Mouse (Mus musculus) stomach, postnatal 0 days (tissue): Measurements from ENCODE around the gene Babam2. TPM values are rescaled to one million over a fixed set of nuclear protein-coding genes. Genes with fewer than 3 reads are reported as not detected.

Experiments
- ATAC-seq: fragments of 200-750 bp; cut with Nextera tagmentation; 2 replicates; pipeline ENCODE4 v1.8.0; 2017; ENCODE audit not compliant: low FRiP score, low TSS enrichment
- DNase-seq: peaks from one replicate; pipeline ENCODE4 v3.0.0-alpha.2; 2016; ENCODE audit warnings: low spot score
- H3K27ac ChIP-seq: fragments of 300-500 bp; sonication (generic); replicated peaks from 2 replicates; pipeline ENCODE4 v1.5.1; 2014; ENCODE audit warnings: mild to moderate bottlenecking, control low read depth
- H3K27me3 ChIP-seq: fragments of 300-500 bp; sonication (generic); 2 replicates; pipeline ENCODE4 v1.6.1; 2014; ENCODE audit warnings: low read length; ENCODE audit not compliant: control insufficient read depth, insufficient read depth
- H3K36me3 ChIP-seq: fragments of 300-500 bp; sonication (generic); 2 replicates; pipeline ENCODE4 v1.6.1; 2014; ENCODE audit warnings: low read length, mixed read lengths; ENCODE audit not compliant: control insufficient read depth, insufficient read depth
- H3K4me1 ChIP-seq: fragments of 300-500 bp; sonication (generic); replicated peaks from 2 replicates; pipeline ENCODE4 v1.6.1; 2014; ENCODE audit warnings: antibody characterized with exemption; ENCODE audit not compliant: control insufficient read depth, insufficient read depth
- H3K4me2 ChIP-seq: fragments of 300-500 bp; sonication (generic); replicated peaks from 2 replicates; pipeline ENCODE4 v1.6.1; 2014; ENCODE audit warnings: low read depth, mild to moderate bottlenecking, control low read depth, moderate library complexity
- H3K4me3 ChIP-seq: fragments of 300-500 bp; sonication (generic); 2 replicates; pipeline ENCODE4 v1.5.1; 2014; ENCODE audit warnings: low read depth, low read length, control low read depth
- H3K9ac ChIP-seq: fragments of 300-500 bp; sonication (generic); 2 replicates; pipeline ENCODE4 v1.6.1; 2014; ENCODE audit warnings: mild to moderate bottlenecking, low read length, control low read depth, mixed read lengths
- H3K9me3 ChIP-seq: fragments of 300-500 bp; sonication (generic); 2 replicates; pipeline ENCODE4 v1.6.1; 2016; ENCODE audit warnings: low read length; ENCODE audit not compliant: control insufficient read depth
- CTCF ChIP-seq: IDR thresholded peaks from 2 replicates; pipeline ENCODE4 v1.5.1; 2016; ENCODE audit warnings: antibody characterized with exemption, low read depth, mild to moderate bottlenecking, moderate library complexity
- EP300 ChIP-seq: optimal IDR thresholded peaks from 2 replicates; pipeline ENCODE3; 2016; ENCODE audit warnings: antibody characterized with exemption
- WGBS: fragments of 180-500 bp; shearing (Covaris S2); extraction: QIAGEN DNeasy Blood & Tissue Kit; methylation state at CpG from one replicate; pipeline ENCODE4 v1.1.7; 2014; 5-methylcytosine and 5-hydroxymethylcytosine counted together
- polyA plus RNA-seq: library from polyadenylated mRNA; unstranded; fragments of >200 nt; fragmentation: Nextera tagmentation; extraction: Ambion mirVana; gene quantifications from 2 replicates; pipeline ENCODE4 v1.2.1, GENCODE M21; 2015

The Babam2 gene
- polyA plus RNA-seq, 1 experiment from 2014 or later: 44.9 TPM

GRCm38 (mm10) chr5:32106473-32107140 is 409.1 kb downstream of the Babam2 start:
- 74% methylated on average over 5 of the region's 5 CpGs for WGBS
- Histone ChIP-seq H3K4me3 (no peak overlapping the region), H3K27ac (peak overlapping the region; percentile 18; the same call in 1 of the 2 replicates), H3K9me3 (no peaks in the 10 kb centered on the region), H3K4me2 (no peak overlapping the region), H3K4me1 (no peaks in the 10 kb centered on the region), H3K9ac (no peak overlapping the region; the same call in 1 of the 2 replicates), H3K27me3 (no peaks in the 10 kb centered on the region), H3K36me3 (no peaks in the 10 kb centered on the region)
- ATAC-seq: no peak; the same call in 1 of the 2 replicates
- no peak for DNase-seq
- no peak for TF ChIP-seq EP300
- no peak for TF ChIP-seq CTCF

DNA sequence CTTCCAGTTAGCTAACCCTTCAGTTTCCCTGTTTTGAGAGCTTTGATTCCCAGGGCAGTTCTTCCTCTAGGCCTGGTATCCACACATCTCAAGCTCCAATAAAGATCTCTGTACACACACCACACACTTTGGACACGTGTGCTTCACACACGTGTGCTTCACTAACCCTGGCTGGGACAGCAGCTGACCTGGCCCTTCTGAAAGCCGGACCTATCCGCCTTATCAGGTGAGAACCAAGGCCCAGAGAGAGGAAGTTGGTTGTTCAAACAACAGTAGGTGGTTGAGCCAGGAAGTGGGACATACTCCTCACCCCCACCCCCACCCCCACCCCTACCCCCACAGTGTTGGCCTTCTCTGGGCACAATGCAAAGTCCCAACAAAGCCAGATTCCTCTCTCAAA is 413.2 kb downstream of the Babam2 start:
- no peaks in the 10 kb centered on the region for H3K36me3 ChIP-seq
- no peak for DNase-seq
- 57% methylated on average over 4 of the region's 4 CpGs for WGBS
- no peaks in the 10 kb centered on the region for H3K4me1 ChIP-seq
- TF ChIP-seq CTCF: no peak
- no peak for TF ChIP-seq EP300
- ATAC-seq: peak; percentile 59
- H3K27ac ChIP-seq: no peak overlapping the region
- H3K9ac ChIP-seq: no peak overlapping the region
- H3K27me3 ChIP-seq: no peaks in the 10 kb centered on the region
- H3K4me2 ChIP-seq: no peak overlapping the region
- H3K9me3 ChIP-seq: no peaks in the 10 kb centered on the region
- no peak overlapping the region for H3K4me3 ChIP-seq

DNA sequence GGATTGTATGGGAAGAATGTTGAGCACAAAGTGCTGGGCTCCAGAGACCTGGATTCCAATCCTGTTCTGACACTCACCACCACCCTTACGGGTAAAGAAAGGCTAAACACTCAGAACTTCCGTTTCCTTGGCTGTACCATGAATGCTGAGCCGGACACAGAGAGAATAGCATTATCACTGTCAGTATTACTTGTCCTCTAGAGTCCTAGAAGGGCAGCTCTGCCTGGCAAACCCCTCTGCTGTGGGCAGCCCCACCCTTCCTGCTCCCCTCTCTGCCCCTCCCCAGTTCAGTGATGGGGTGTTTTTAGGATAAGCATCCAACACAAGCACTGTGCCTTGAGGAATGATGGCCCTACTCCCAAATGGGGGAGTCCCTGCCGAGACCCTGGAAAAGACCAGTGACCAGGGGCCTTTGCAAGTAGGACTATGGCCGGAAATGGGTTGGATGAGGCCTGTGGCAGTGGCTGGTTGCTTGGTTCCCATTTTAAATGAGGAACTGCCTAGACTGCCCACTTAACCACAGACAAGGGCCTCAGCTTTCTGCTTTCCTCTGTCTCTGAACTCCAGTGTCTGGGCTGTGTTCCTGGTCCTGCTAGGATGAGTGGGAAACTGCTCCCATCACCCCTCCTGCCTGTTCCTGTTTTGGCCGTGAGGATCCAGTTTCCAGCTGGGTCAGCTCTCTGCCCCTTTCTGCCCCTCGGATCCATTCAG is 414.9 kb downstream of the Babam2 start:
- 81% methylated on average over 7 of the region's 7 CpGs for WGBS
- H3K9ac ChIP-seq: no peak overlapping the region
- no peaks in the 10 kb centered on the region for H3K4me1 ChIP-seq
- H3K36me3 ChIP-seq: no peaks in the 10 kb centered on the region
- no peaks in the 10 kb centered on the region for H3K27me3 ChIP-seq
- ATAC-seq (0 out of 2 replicates have a peak, but pooled peaks have one; percentile 34), DNase-seq (no peak)
- H3K4me2 ChIP-seq: no peak overlapping the region
- H3K4me3 ChIP-seq: no peak overlapping the region
- no peaks in the 10 kb centered on the region for H3K9me3 ChIP-seq
- no peak overlapping the region for H3K27ac ChIP-seq
- TF ChIP-seq CTCF (no peak), EP300 (no peak)

DNA sequence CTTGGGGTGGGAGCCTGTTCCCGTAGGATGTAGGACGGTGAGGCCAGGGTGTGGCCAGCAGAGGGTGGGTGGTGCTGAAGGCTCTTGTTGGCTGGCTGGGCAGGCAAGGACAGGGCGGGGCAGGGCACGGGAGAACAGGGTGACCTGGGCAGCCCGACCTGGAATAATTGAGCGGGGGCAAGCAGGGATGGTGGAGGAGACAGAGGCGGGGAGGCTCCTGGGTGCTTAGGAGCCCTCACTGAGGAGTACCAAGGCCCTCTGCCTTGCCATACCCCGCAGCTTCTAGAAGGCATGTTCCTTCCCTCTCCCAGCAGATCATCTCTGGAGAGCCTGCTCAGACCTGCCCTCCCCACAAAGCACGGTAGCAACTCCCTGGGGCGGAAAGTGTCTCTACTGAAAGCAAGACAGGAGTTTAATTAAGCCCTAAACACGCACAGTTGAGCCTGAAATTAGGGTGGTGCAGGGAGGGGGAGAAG is 423.5 kb downstream of the Babam2 start:
- TF ChIP-seq EP300: no peak
- TF ChIP-seq CTCF: peak; percentile 22; the same call in 1 of the 2 replicates
- Histone ChIP-seq H3K4me3 (no peak overlapping the region), H3K9me3 (no peaks in the 10 kb centered on the region), H3K27me3 (no peaks in the 10 kb centered on the region), H3K4me1 (no peaks in the 10 kb centered on the region), H3K27ac (peak overlapping the region; percentile 84), H3K9ac (0 out of 2 replicates have a peak overlapping the region, but pooled peaks have one; percentile 3), H3K4me2 (peak overlapping the region; percentile 41; the same call in 1 of the 2 replicates), H3K36me3 (no peaks in the 10 kb centered on the region)
- DNase-seq (peak; percentile 76), ATAC-seq (peak; percentile 69)
- 34% methylated on average over 10 of the region's 11 CpGs for WGBS

GRCm38 (mm10) chr5:32121936-32122335 is 424.5 kb downstream of the Babam2 start:
- no peak overlapping the region for H3K4me3 ChIP-seq
- no peaks in the 10 kb centered on the region for H3K4me1 ChIP-seq
- DNase-seq (no peak), ATAC-seq (peak; percentile 40; the same call in 1 of the 2 replicates)
- 61% methylated on average over 6 of the region's 6 CpGs for WGBS
- peak overlapping the region; percentile 84 for H3K27ac ChIP-seq
- H3K9ac ChIP-seq: 0 out of 2 replicates have a peak overlapping the region, but pooled peaks have one; percentile 3
- H3K4me2 ChIP-seq: no peak overlapping the region; the same call in 1 of the 2 replicates
- TF ChIP-seq EP300: no peak
- TF ChIP-seq CTCF: no peak
- H3K36me3 ChIP-seq: no peaks in the 10 kb centered on the region
- no peaks in the 10 kb centered on the region for H3K27me3 ChIP-seq
- no peaks in the 10 kb centered on the region for H3K9me3 ChIP-seq

- Histone ChIP-seq H3K27ac (no peak overlapping the region; the same call in 1 of the 2 replicates), H3K9me3 (no peaks in the 10 kb centered on the region), H3K4me1 (no peaks in the 10 kb centered on the region), H3K4me3 (no peak overlapping the region), H3K4me2 (no peak overlapping the region), H3K27me3 (no peaks in the 10 kb centered on the region), H3K9ac (no peak overlapping the region), H3K36me3 (no peaks in the 10 kb centered on the region)
- ATAC-seq: no peak
- WGBS: 88% methylated on average over 5 of the region's 5 CpGs
- TF ChIP-seq CTCF (no peak), EP300 (no peak)
- no peak for DNase-seq
Measured at GRCm38 (mm10) chr5:32122363-32122762, 424.9 kb downstream of the Babam2 start.
